Mouse (Mus musculus) spleen, adult 2 months (tissue): ENCODE measurements around the gene Adam26a.
"Not testable (repeated sequence)": the region's sequence is repeated elsewhere in the genome, so short reads cannot be mapped to it uniquely, and the experiment has no call there.

ENCODE experiments used
- CTCF ChIP-seq: fragments of 200-500 bp; IDR thresholded peaks from 2 replicates; pipeline ENCODE4 v1.5.1; 2011; ENCODE audit warnings: mild to moderate bottlenecking, inconsistent platforms; ENCODE audit not compliant: insufficient read depth, insufficient read length, insufficient replicate concordance; ENCODE audit errors: extremely low read depth
- POLR2A ChIP-seq: fragments of 200-500 bp; IDR thresholded peaks from 2 replicates; pipeline ENCODE4 v1.6.1; 2011; ENCODE audit warnings: low read depth, low read length, inconsistent platforms

DNA sequence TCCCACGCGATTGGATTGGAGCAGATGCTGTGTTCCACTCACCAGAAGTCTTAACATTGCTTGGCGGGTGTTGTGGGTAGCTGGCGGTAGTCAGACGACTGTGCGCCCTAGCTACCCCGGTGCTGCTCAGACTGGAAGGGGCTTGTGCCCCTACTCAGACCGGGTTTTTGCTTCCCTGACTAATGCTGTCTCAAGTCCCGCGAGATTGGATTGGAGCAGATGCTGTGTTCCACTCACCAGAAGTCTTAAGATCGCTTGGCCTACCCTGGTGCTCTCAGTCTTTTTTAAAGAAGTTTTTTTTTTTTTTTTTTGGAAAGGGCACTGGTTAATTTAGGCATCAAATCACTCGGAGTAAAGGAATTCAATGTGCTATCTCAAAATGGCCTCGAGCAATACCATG is 27.1 kb upstream of the Adam26a start:
- TF ChIP-seq CTCF, POLR2A: not testable (repeated sequence)
